Mouse (Mus musculus): ENCODE measurements at regions not wholly inside any gene's neighbourhood (a gene's known extent, or its start where the extent isn't known, plus 50 kb on each side); places are given as distances from the start of the nearest gene placed in this dataset.

DNA sequence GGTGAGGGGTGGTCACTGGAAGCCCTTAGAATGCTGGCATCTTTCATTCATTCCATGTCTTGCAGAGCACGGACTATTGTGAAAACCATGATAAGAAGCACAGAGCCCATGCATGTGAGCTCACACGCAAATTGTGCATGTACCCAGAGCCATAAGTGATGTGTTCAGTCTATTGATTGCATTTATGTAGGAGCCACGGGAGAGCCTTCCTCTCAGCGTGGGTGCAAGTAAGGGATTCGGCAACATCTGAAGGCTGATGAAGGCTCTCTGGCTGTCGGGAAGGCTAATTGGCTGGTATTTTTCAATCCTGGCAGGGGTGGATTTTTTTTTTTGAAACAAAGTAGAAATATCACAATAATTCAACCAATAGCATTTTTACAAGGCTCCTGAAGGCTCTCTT lies 150.5 kb downstream of the Sox11 start:
- TF ChIP-seq CTCF (IDR thresholded peaks at IDR 0.05; ENCODE audit: low read depth) (no peak), EP300 (optimal IDR thresholded peaks at IDR 0.05) (no peak)
